Mouse (Mus musculus) hindbrain, embryonic 10.5 days (tissue): ENCODE results near the gene Slc25a40. TPM values are rescaled to one million over a fixed set of nuclear protein-coding genes. Genes with fewer than 3 reads are reported as not detected.

ENCODE experiments used
- DNase-seq: peaks from one replicate; pipeline ENCODE4 v3.0.0-alpha.2; 2017; ENCODE audit warnings: low spot score
- H3K27ac ChIP-seq: fragments of 300-500 bp; sonication (generic); 2 replicates; pipeline ENCODE4 v1.5.1; 2016; ENCODE audit warnings: mild to moderate bottlenecking, moderate library complexity
- H3K27me3 ChIP-seq: fragments of 300-500 bp; sonication (generic); 2 replicates; pipeline ENCODE4 v1.6.1; 2016; ENCODE audit warnings: mild to moderate bottlenecking; ENCODE audit not compliant: poor library complexity, insufficient read depth, severe bottlenecking
- H3K36me3 ChIP-seq: fragments of 300-500 bp; sonication (generic); 2 replicates; pipeline ENCODE4 v1.6.1; 2016; ENCODE audit warnings: mild to moderate bottlenecking, moderate library complexity
- H3K4me1 ChIP-seq: fragments of 300-500 bp; sonication (generic); replicated peaks from 2 replicates; pipeline ENCODE4 v1.6.1; 2016; ENCODE audit warnings: mild to moderate bottlenecking
- H3K4me3 ChIP-seq: fragments of 300-500 bp; sonication (generic); 2 replicates; pipeline ENCODE4 v1.5.1; 2016; ENCODE audit warnings: mild to moderate bottlenecking, moderate library complexity
- H3K9me3 ChIP-seq: fragments of 300-500 bp; sonication (generic); 2 replicates; pipeline ENCODE4 v1.6.1; 2016; ENCODE audit warnings: mild to moderate bottlenecking, moderate library complexity
- WGBS: fragments of 180-500 bp; shearing (Covaris S2); methylation state at CpG from one replicate; pipeline ENCODE4 v1.1.7; 2016; 5-methylcytosine and 5-hydroxymethylcytosine counted together
- polyA plus RNA-seq: library from polyadenylated mRNA; unstranded; fragments of >200 nt; fragmentation: Nextera tagmentation; extraction: Ambion mirVana; gene quantifications from 2 replicates; pipeline ENCODE4 v1.2.1, GENCODE M21; 2016

Slc25a40 gene
- polyA plus RNA-seq, 1 experiment from 2014 or later, result 6.7 TPM

DNA sequence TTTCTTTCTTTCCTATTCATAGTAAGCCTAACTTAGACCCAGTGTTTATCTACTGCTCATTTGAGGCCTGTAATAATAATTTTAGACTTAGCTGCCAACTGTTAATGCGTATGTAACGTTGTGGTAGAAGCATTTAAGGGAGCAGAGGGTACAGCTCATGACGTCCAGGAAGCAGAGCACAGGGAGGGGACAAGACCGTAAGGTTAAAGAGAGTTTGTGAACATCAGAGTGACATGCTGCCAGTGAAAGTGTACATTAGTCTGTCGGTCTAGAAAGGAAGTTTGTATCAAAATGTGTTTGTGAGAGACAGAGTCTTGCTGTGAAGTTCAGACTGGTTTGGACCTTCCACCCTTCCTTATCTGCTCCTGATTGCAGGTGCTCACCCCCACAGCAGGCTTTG lies 3.2 kb downstream of the Slc25a40 start:
- H3K27me3 ChIP-seq, result no peaks in the 10 kb centered on the region
- 87% methylated on average over 5 of the region's 5 CpGs for WGBS
- no peak overlapping the region for H3K27ac ChIP-seq
- peaks cover 6% of the 10 kb centered on the region for H3K36me3 ChIP-seq
- H3K4me1 ChIP-seq, result peaks cover 15% of the 10 kb centered on the region
- no peak for DNase-seq
- no peaks in the 10 kb centered on the region for H3K9me3 ChIP-seq
- no peak overlapping the region for H3K4me3 ChIP-seq

DNA sequence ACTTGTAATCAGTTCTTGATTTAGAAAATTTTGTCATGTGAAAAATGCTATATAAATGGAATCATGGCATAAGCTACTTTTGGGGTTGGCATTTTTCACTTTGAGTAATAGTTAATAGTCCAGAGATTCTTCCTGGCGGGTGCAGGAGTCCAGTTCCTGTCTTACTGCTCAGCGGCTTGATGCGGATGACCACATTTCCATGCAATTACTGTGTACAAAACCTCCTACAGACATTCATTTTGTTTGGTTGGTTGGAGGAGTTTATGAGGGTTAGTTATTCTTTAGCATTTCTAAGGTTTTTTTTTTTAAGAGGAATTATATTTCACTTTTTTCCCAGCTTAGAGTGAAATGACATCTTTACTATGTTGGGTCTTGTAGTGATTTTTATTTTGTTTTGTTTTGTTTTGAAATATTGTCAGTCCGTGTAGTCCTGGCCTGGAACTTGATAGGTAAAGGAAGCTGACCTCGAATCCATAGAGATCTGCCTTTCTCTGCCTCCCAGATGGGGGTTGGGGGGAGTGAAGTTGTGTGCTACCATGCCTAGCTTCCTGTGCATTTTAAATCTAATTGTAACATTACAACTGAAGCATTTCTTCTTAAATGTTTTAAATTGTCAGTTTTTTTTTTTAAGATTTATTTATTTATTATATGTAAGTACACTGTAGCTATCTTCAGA lies 15.0 kb downstream of the Slc25a40 start:
- Histone ChIP-seq H3K4me1 (no peaks in the 10 kb centered on the region), H3K27me3 (no peaks in the 10 kb centered on the region), H3K36me3 (peaks cover 15% of the 10 kb centered on the region), H3K4me3 (no peak overlapping the region), H3K9me3 (no peaks in the 10 kb centered on the region), H3K27ac (no peak overlapping the region)
- DNase-seq, result no peak
- WGBS, result 88% methylated on average over 5 of the region's 5 CpGs

DNA sequence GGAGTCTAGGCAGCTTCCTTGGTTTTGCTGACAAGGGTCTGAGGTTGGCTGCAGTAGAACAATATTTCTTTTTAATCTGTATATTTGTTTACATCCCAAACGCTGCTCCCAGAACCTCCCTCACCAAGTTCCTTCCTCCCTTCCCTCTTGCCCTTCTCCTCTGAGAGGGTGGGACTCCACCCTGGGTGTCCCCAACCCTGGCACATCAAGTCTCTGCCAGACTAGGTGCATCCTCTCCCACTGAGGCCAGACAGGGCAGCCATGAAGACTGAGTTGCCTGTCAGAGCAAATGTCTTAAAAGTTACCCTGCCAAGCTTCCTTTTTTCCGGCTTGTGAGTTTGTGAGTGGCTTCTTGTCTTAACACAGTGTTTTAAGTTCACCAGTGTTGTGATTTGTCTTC lies 16.4 kb downstream of the Slc25a40 start:
- Histone ChIP-seq H3K27me3 (no peaks in the 10 kb centered on the region), H3K36me3 (peaks cover 15% of the 10 kb centered on the region), H3K4me3 (no peak overlapping the region), H3K4me1 (no peaks in the 10 kb centered on the region), H3K9me3 (no peaks in the 10 kb centered on the region), H3K27ac (no peak overlapping the region)
- WGBS, result 78% methylated on average over 2 of the region's 2 CpGs
- no peak for DNase-seq

DNA sequence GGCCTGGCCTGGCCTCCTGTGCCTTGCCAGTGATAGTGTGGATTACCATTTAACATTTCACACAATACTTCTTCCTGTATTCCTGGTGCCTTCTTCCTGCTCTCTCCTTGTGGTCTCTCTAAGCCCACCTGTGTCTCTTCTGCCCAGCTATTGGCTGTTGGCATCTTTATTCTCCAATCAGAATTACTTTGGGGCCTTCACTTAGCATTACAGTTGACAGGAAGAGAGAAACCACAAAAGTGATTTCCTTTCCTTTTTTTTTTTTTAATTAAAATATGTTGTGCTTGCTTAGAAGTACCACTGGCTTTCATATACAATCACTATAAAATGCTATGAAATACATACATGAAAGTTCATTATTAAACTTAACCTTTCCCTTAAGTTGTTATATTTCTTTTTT lies 32.9 kb downstream of the Slc25a40 start:
- no peaks in the 10 kb centered on the region for H3K4me1 ChIP-seq
- no peaks in the 10 kb centered on the region for H3K27me3 ChIP-seq
- peaks cover 31% of the 10 kb centered on the region for H3K36me3 ChIP-seq
- H3K4me3 ChIP-seq, result no peak overlapping the region
- H3K27ac ChIP-seq, result no peak overlapping the region
- no peak for DNase-seq
- H3K9me3 ChIP-seq, result no peaks in the 10 kb centered on the region

DNA sequence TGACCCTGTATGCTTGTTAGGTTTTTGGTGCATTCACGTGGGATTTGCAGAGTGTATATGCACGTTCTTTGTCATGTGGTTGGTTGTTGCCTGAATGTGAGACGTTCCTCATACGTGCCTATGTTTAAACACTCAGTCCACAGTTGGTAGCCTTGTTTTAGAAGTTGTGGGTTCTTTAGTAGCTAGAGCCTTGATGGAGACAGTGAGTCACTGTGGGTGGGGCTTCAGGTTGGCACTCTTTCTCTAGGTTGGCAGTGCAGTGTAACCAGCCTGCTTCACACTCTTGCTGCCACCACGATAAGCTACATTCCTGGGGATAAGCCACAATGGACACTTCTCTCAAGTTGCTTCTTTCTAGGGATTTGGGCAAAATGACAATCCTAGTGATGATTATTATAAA lies 33.9 kb downstream of the Slc25a40 start:
- H3K9me3 ChIP-seq, result no peaks in the 10 kb centered on the region
- H3K27ac ChIP-seq, result no peak overlapping the region
- DNase-seq, result no peak
- no peak overlapping the region for H3K4me3 ChIP-seq
- H3K4me1 ChIP-seq, result no peaks in the 10 kb centered on the region
- 94% methylated on average over 5 of the region's 5 CpGs for WGBS
- no peaks in the 10 kb centered on the region for H3K27me3 ChIP-seq
- peaks cover 38% of the 10 kb centered on the region for H3K36me3 ChIP-seq

DNA sequence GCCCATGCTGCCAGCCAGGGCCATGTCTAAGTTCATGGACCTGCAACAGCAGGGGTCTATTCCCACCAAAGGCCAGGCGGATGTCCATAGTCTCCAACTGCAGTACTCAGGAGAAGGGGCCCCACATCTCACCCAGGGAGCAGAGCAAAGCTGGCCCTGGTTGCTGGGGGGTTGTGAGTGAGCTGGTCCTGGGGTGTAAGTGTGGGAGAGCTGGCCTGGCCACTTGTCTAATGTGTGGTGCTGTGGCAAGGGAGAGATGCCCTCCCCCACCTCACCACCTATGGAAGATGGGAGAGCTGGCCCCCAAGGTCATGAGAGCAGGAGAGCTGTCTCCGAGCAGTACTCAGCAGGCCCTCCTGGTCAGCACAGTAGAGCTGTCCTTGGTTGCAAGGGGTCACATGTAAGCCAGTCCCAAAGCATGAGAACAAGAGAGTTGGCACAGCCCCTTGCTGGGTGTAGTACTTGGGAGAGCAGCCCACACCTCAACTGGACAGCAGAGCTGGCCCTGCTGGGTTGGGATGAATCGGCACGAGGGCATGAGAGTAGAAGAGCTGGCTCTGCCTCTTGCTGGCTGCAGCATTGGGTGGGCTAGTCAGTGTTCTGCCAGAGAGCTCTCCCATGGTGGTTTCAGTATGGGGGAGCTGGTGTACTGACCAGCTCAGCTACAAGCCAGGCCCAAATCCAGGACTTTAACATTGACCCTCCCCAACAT lies 65.5 kb downstream of the Slc25a40 start:
- peak; percentile 40 for DNase-seq
- Histone ChIP-seq H3K9me3 (no peaks in the 10 kb centered on the region), H3K4me3 (no peak overlapping the region), H3K27me3 (peaks cover 7% of the 10 kb centered on the region; the same call in 1 of the 2 replicates), H3K4me1 (peaks cover 15% of the 10 kb centered on the region), H3K27ac (peak overlapping the region; percentile 75), H3K36me3 (no peaks in the 10 kb centered on the region)
- 41% methylated on average over 4 of the region's 4 CpGs for WGBS

DNA sequence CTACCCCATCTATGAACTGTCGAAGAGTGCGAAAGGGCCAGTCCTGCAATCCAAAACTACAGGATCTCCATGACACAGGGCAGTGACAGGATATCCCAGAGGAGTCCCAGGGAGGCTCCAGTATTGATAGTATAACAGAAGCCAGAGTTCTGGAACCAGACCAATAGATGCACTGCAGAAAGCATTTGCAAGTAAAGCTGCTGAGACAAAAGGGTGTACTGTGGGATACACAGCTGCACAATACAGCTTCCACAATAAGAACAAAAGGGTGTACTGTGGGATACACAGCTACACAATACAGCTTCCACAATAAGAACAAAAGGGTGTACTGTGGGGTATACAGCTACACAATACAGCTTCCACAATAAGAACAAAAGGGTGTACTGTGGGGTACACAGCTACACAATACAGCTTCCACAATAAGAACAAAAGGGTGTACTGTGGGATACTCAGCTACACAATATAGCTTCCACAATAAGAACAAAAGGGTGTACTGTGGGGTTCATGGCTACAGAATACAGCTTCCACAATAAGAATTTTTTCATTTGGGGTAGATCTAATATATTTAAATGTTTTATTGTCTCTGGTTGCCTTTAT lies 66.1 kb downstream of the Slc25a40 start:
- peaks cover 7% of the 10 kb centered on the region; the same call in 1 of the 2 replicates for H3K27me3 ChIP-seq
- peaks cover 15% of the 10 kb centered on the region for H3K4me1 ChIP-seq
- no peaks in the 10 kb centered on the region for H3K36me3 ChIP-seq
- WGBS, result 40% methylated on average over 2 of the region's 2 CpGs
- H3K27ac ChIP-seq, result peak overlapping the region; percentile 75
- H3K9me3 ChIP-seq, result no peaks in the 10 kb centered on the region
- no peak overlapping the region for H3K4me3 ChIP-seq
- DNase-seq, result no peak

DNA sequence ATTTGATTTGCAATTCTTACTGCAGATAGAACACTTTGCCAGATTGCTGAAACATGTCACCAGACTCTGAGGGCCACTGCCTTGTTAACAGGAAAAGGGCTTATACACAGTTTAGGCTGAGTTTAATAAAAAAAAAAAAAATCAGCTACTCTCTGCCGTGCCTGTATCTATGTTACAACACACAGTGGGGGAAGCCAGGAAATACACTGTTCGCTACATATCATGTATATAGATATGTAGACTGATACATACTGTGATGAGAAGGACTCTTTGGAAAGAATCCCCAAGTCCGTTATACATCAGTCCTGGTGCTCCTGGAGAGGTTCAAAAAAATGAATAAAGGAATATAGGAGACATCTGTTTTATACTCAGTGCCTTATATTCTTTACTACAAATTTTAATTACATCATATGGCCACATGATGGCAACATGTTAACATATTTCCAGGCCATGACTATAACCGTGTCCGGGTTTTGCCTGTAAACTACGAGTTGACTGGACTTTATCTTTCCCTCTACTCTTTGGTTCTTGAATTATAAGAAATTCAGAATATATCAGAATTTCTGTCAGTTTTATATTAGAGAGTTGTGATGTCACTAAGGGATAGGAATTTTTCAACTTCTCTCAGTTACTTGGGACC lies 66.9 kb downstream of the Slc25a40 start:
- DNase-seq, result no peak
- H3K9me3 ChIP-seq, result no peaks in the 10 kb centered on the region
- WGBS, result 54% methylated on average over 6 of the region's 6 CpGs
- H3K4me1 ChIP-seq, result peaks cover 15% of the 10 kb centered on the region
- H3K27ac ChIP-seq, result no peak overlapping the region; the same call in 1 of the 2 replicates
- H3K27me3 ChIP-seq, result peaks cover 7% of the 10 kb centered on the region; the same call in 1 of the 2 replicates
- no peaks in the 10 kb centered on the region for H3K36me3 ChIP-seq
- H3K4me3 ChIP-seq, result no peak overlapping the region

DNA sequence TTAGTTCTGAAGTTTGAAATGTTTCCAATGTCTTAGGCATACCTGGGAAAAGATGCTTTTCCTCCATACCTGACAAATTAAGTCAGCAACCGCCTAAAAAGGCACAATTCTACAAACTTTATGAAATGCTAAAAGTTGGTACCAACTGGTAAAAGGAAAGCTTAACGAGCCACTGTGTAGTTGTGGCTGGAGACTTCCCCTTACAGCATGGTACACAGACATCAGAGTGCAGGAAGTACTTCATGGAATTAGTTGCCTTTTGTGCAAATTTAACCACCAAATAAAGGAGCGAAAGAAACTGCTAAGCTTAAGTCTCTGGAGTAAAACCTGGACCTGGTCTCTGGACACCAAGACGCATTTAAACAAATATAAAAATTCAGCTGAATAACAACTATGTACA lies 69.1 kb downstream of the Slc25a40 start:
- Histone ChIP-seq H3K4me3 (no peak overlapping the region), H3K27ac (no peak overlapping the region), H3K36me3 (no peaks in the 10 kb centered on the region), H3K9me3 (no peaks in the 10 kb centered on the region), H3K27me3 (peaks cover 7% of the 10 kb centered on the region; the same call in 1 of the 2 replicates), H3K4me1 (peaks cover 15% of the 10 kb centered on the region)
- WGBS, result 83% methylated on average over 4 of the region's 4 CpGs
- DNase-seq, result no peak

Other genes with a start within 250 kb of the Slc25a40 start
- 6.9 and 10.6 TPM in 2 replicates for gene Adam22, start 54.7 kb upstream of the Slc25a40 start, polyA plus RNA-seq
- gene Dbf4, start 134 bp upstream of the Slc25a40 start, polyA plus RNA-seq, result 44.8 and 60.7 TPM in 2 replicates
- 3.8 and 8.1 TPM in 2 replicates for gene Rundc3b, start 200.1 kb downstream of the Slc25a40 start, polyA plus RNA-seq
- gene Abcb1a, start 237.2 kb downstream of the Slc25a40 start, polyA plus RNA-seq, result 0.22 and 0.26 TPM in 2 replicates